Mouse (Mus musculus) heart, adult 2 months (tissue): ENCODE data around the gene Mdfic.

Experiments
- CTCF ChIP-seq: fragments of 200-600 bp; IDR thresholded peaks from 2 replicates; pipeline ENCODE4 v1.8.1; 2022; ENCODE audit warnings: antibody characterized with exemption, mild to moderate bottlenecking, moderate library complexity
- EP300 ChIP-seq: fragments of 200-500 bp; IDR thresholded peaks from 2 replicates; pipeline ENCODE4 v1.6.1; 2011; ENCODE audit warnings: low read depth, low read length, control low read depth; ENCODE audit not compliant: insufficient read depth
- POLR2A ChIP-seq: fragments of 200-500 bp; IDR thresholded peaks from 2 replicates; pipeline ENCODE4 v1.6.1; 2011; ENCODE audit warnings: mild to moderate bottlenecking, low read depth, low read length, control low read depth; ENCODE audit not compliant: insufficient read depth

- no peak for TF ChIP-seq CTCF
- no peak for TF ChIP-seq EP300
- no peak for TF ChIP-seq POLR2A
Measured at GRCm38 (mm10) chr6:15743793-15744192, 23.3 kb downstream of the Mdfic start.
